Mouse (Mus musculus) liver (tissue): ENCODE data around the gene Spns2.
A peak's percentile ranks its signal among the peaks of the same experiment; 100 is the strongest.

Experiments used
- DNase-seq: peaks from one replicate; pipeline ENCODE4 v3.0.0-alpha.2; 2020; ENCODE audit warnings: mixed read lengths

Gene Spns2

DNA sequence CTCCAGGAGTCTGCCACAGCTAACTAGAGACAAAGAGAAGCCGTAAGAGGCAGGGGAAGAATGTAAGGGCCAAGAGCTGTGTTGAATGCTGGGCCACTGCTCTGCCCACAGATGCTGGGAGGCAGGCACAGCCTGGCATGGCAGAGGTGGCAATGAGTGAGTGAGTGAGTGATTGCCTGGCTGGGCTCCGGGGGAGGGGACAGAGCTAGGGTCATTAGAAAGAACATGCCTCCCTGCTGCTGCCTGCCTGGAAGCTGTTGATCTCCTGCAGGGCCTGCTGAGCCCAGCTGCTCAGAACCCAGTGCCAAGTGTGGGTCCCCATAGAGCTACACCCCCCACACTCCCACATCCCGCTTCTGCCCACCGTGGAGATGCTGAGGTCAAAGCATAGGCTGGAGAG, 7.7 kb upstream of the Spns2 start:
- DNase-seq = no peak

DNA sequence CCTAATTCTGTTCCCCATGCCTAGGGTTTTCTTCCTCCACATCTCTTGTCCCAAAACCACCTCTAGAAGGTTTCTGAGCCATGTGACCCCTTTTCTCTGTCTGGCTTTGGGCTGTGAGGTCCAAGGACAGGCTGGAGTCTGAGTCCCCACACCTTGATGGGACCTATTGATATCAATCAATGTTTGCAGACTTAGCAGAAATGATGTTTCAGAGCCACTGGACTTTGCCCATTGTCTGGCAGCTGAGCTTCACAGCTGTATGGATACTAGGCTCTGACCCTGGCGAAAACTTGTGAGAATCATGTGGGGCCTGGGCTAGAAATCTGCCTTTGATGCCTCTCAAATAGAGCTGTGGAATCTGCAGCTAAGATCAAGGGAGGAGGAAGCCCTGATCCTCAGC, 7.1 kb upstream of the Spns2 start:
- DNase-seq = no peak

DNA sequence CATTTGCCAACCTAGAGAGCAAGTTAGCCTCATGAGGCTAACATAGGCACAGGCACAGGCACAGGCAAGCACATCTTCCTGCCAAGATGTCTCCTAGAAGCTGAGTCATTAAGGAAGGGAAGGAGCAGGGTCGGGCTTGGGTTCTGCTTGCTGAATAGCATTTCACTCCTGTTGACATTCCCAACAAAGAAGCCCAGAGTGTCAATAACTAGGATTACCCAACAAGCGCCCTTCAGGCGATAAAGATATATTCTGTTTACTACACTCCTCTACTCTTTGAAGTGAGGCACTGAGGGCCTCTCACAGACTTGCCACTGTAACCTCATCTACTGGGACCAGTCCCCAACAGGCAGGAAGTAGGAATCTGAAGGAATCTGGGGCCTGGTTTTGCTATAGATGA, 6.4 kb upstream of the Spns2 start:
- DNase-seq = no peak

DNA sequence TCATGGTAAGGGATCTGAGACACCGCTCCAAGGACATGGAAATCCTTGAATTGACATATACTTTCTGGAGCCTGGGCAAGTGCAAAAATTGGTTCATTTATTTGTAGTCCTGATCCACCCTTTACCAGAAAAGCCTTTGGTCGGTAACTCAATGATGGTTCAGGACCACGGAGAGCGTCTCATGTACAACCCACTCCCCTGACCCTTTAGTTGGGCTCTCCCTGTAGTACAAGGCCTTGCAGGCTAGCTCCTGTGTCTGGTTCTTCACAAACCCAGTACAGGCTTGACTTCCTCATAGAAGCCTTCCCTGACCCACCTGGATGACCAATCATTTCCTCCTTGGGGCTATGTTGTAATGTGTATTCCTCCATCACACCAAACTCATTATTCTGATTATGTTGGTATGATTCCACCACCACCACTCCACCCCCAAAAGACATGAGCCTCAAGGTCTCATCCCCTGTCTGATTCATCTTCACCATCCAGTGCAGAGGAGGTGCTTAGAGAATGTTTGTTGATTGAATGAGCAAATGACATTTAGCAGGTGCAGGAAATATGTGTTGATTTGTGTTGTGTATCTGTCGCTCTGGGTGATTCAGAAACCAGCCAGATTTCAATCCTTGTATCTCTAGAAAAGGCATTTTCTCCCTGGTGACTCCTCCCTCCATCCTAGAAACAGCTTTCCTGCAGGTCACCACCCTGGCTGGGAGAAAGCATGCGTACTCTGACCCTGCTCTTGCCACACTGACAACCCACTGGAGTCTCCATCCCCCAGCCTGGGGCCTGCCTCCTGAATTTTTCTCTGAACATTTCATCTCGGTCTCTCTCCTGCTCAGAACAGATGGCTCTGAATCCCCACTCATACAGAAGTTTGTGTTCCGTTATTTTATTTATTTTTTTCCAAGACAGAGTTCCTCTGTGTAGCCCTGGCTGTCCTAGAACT, 4.6 kb upstream of the Spns2 start:
- DNase-seq = no peak

DNA sequence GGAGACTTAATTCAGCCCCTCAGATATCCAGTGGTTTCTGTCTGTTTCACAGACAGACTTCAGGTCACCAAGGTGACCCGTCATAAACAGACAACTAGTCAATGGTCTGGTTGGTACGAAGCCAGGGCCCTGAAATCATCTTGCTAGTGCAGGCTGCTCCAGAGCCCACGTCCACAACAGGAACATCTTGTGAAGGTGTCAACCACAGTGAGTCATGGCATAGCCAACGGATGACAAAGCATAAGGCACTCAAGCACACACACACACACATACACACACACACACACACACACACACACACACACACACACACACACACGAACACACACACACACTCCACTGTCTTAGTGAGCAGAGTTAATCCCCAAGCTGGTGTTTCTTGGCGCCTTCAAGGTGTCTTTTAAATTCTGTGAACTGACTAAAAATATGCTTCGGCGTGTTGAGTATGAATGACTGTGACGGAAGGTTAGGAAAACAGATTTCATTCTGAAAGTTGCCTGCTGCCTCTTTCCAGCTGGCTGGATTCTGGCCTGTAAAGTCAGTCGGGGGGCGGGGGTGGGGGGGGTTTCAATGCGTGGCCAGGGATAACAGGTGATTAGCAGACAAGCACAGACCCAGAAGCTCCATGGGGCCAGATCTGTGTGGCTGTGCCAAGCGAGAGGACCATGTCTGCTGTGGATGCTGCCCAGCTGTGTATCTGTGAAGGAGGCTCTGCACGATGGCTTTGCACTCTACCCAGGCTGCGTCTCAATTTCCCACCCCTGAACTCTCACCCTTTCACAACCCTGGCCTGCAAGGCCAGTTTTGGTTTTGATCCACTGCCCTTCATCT, 1.6 kb upstream of the Spns2 start:
- DNase-seq = no peak

DNA sequence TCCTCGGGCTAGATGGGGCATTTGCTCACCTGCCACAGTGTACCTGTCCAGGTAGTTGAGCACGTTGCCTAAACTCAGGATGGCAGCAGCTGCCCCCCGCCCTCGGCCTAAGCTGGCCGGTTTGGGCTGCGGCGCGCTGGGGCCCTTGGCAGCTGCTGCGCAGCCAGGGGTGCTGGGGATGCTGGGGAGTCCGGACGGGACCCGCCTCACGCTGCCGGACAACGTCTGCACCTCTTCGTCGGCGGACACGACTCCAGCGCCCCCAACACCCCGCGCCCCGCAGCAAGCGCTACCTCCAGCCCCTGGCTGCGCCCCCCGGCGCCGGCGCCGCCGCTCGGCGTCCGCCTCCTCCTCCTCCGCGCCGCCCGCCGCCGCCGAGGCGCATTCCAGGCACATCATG, 307 bp downstream of the Spns2 start:
- DNase-seq = no peak

DNA sequence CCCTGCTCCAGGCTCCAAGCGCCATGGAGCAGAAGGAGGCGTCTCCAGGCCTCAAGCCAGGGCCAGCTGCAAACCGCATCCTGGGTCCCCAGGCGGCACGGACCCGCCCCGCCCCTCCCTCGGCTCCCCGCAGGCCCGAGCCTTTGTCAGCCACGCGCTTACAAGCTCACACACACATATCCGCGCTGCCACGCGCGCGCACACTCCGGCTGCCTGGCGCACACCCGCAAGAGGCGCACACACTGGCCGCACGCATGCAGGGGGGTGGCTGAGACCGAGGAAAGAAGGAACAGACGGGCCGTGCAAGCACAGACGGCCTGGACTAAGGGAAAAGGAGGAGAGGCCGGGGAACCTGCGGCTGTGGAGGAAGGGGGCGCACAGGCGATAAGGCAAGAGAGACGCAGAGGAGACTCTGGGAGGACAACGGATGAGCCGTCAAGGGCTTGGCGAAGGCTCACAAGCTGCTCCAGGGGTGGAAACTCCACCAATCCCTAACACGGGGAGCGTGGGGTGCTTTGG, 892 bp downstream of the Spns2 start:
- peak; percentile 45 for DNase-seq

DNA sequence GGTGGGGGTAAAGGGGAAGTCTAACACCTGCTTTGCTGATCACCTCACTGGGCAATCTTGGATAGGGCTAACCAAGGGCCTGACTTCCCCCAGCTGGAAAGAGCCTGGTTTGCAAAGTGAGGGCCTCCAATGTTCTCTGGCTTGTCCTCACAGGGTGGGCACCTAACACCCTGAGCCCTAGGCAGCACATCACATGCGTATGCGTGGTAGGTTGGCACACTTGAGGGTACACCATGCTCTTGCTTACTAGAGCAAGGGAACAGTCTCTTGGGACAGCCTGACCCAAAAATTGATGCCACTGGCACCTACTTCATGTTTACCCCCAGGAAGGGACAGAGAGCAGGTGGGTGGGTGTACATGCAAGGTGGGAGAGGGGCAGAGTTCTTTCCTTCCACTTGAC, 2.0 kb downstream of the Spns2 start:
- DNase-seq = no peak

DNA sequence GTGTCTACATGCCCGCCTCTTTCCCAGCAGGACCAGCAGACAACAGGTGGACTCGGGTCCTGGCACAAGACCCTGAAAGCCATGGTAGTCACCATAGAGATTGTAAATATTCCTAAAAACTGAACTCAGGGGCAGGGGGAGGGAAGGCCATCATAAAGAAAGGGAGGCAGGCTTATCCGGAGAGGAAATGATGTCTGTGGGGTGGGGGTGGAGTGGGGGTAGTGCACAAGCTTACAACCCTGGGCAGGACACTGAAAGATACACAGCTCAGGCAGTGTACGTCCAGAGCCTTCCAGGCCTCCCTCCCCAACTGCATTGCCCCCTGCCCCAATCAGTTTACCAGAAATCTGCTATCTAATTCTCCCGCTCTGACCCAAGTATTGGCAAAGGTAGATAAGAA, 2.5 kb downstream of the Spns2 start:
- no peak for DNase-seq

DNA sequence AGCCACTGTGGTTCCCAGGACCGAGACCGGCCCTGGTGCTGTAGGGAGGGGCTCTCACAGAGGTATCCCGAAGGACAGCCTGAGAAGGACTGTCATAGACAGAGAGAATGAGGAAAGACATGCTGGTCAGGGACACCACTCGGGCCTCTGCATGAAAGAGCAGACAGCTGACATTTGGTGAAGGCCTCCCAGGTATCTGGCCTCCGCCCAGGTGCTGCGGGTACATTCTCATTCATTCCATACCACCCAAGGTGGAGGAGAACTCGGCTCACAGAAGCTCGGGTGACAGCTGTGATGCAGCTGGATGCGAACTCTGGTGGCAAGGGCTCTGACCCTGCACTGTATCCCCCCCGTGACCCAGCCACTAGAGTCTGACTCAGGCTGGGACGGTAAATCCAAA, 3.7 kb downstream of the Spns2 start:
- no peak for DNase-seq

DNA sequence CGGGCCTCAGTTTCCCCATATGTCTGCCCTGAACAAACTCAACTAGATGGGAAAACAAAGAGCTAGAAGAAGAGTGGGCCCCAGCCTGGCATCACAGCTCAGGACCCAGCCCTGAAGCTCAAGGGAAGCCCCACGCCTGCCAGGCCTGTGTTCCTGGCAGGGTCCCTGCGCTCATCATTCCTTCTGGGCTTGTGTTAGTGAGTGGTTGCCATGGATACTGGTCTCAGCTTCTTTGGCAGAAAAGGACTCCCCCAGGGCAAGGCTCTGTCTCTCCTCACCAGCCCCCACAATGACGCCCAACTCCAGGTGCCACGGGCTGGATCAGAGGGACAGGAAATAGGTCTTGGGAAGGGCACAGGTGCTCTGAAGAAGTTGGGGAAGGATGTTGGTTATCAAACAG, 4.5 kb downstream of the Spns2 start:
- no peak for DNase-seq

DNA sequence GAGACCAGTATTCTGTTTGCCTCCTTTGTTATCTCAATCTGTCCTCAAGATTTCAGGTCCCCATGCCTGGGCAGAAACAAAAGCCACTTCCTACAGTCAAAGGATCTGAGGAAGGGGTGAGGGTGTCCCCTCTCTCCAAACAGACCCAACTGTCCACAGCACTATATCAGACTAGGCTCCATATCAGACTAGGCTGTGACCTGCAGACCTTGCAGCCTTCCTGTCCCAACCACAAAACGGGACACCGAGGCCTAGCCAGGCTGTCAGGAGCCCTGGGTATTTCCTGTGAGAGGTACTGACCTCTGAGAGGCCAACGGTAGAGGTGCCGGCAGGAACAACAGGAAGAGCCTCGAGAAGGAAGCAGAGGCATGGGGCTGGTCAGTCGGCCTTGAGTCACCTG, 5.2 kb downstream of the Spns2 start:
- DNase-seq = peak; percentile 28

DNA sequence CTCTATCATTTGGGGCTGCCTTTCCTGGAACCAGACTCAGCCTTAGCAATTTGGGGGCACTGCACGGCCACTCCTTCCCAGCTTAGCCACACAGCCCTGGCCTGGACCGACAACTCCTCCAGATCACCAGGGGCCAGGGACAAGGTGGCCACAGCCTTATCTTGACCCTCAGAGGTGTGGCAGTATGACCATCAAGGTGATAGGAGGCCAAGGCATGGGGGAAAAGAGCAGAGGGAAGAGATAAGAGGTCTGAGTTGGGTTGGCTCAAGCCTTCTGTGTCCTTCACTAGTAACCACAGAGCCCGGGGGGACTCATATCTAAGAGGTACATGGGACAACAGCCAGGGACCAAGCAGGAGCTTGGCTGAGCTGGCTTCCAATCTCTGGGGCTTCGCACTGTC, 7.8 kb downstream of the Spns2 start:
- DNase-seq = peak; percentile 71

DNA sequence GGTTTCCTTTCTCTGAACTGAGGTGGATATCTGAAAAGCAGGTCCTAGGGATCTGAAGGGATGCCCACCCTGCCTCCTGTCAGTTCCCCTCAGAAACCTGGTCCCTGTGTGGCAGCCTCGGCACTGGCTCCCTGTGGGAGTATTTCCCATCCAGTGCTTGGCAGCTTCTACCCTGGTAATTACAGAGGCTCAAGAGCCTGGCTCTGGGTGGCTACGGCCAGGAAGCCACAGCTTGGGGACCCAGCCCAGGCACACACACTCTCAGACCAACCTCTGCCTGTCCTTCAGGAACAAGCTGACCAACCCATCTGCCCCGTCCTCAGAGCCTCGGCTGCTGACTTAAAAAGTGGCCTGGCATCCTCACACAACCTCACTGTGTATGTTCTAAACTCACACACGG, 8.4 kb downstream of the Spns2 start:
- DNase-seq = no peak

DNA sequence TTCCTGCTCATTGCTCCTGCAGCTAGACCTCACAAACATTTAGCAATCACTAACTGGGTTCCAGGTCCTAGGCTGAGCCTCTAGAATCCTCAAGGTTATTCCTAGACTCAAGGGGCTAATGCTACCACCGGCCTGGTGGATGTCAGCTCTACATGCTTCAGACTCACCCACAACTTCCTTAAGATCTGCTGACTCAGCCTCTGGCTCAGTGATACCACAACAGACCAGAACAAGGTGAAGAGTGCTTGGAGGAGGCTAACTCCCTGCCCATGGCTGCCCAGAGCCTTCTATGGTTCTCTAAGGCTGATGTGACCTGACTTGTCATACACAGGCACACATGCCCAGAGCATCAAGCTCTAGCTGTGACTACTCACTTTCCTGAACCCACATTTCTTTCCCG, 10.2 kb downstream of the Spns2 start:
- DNase-seq = no peak

DNA sequence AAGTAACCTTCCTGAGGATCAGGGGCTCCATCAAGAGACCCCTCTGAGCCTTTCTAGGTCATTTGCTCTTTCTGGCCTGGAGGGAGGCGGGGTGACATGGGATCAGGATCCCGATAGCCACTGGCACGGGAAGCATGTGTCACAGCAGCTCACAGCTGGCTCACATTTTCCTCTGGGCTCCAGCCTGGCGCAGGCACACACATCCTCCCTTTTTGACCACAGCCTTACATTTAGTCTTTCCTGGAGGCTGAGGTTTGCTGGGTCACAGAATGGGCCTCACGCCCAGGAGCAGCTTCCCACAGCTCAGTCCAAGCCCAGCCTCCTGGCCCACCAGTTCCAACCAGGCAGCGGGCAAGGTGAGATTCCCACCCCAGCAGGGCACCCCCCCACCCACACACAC, 11.5 kb downstream of the Spns2 start:
- DNase-seq = no peak

DNA sequence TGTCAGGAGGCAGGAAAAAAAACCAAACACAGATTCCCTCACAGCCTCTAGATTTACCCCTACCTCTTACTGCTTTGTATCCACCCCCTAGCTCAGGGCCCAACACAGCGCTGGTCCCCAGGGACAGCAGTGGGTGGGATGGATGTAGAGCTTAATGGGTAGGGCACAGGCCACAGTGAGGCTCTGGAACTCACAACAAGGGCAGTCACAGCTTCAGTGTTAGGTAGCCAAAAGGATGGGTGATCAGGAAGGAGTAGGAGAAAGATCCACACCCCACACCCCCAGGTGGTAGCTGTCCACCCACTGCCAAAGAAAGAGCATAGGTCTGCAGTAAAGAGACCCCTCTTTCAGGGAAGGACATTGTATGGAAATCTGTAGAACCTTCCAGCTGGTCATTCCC, 12.1 kb downstream of the Spns2 start:
- DNase-seq = no peak

DNA sequence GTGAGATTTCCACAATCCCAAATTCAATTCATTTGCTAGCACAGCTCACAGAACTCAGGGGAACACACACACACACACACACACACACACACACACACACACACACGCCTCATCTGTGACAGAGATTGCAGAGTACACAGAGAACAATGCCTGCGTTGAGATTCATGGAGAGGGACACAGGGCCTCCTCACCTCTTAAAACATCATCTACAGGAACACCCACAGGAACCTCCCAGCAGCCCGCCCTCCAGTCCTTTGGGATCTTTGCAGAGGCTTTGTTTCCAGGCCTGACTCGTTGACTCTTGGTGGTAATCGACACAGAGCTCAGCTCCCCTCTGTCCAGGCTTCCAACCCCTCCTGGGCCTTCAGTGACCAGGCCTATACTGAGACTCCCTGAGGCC, 12.5 kb downstream of the Spns2 start:
- DNase-seq = no peak

DNA sequence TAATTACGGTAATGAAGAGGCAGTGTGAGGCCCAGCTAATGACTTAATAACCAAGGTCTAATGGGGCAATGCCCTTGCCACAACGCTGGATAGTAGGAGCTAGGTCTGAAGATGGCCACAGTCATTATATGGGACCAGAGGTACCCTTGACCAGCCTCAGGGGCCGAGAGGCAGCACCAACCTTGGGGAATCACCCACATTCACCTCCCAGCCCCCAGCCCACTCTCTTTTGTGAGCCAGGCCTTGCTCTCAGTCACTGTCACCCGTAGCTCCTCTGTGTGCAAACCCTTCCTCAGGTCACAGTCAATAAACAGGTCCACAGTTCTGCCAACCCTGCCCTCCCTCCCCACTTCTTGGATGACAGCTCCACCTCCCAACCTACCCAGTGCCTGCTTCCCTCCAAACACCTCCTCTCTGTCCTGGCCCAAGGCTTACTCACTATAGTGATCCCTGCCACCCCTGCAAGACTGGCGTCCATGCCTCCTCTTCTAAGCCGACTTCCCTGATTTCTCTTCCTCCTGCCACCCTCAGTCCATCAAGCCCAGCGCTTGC, 13.6 kb downstream of the Spns2 start:
- DNase-seq = no peak

DNA sequence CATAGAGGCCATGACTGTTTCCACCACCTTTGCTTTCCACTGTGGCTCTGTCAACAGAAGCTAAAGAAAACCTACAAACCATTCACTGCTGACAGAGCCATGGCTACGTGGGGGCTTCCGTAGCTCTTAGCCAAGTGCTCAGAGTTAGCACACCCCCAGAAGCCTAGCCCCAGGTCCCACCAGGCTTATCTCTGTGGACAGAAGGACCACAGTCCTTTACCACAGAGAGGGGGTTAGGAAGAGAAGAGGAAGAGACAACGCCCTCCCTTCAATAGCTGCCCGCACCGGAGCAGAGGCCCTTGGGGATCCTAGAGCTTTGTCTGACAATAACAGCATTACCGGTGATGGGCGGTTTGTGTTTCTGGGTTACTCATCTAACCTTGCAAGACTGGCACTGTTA, 14.3 kb downstream of the Spns2 start:
- DNase-seq = peak; percentile 57

DNA sequence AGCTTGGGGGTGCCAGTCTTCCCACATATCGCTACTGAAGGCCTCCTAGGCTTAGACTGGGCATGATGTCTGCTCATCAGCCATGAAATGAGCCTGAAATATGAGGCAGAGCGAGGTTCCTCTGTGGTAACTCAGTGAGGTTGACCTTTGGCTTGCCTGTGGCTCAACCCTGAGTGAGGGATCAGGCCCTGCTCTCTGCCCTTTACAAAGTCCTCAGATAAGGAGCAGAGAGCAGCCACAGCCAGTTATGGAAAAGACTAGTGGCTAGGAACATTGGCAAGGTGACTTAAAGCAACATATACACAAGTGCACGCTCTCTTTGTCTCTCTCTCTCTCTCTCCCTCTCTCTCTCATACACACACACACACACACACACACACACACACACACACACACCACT, 14.8 kb downstream of the Spns2 start:
- peak; percentile 46 for DNase-seq

DNA sequence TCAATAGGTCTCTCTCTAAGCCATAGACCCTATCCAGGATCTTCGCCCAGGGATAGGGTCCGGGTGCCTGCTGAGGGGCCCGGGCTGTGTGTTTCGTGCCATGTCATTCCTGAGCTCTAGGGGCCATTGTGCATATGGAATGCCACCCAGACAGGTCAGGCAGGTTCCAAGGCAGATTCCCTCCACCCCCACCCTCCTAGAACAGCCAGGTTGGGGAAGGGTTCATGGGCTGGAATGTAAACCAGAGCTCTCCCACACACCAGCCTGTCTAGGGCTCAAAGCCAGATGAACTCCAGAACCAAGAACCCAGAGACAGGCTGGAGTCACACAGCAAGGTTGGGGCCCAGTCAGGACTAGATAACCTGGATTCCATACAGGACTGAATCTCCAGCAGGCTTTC, 16.2 kb downstream of the Spns2 start:
- no peak for DNase-seq

DNA sequence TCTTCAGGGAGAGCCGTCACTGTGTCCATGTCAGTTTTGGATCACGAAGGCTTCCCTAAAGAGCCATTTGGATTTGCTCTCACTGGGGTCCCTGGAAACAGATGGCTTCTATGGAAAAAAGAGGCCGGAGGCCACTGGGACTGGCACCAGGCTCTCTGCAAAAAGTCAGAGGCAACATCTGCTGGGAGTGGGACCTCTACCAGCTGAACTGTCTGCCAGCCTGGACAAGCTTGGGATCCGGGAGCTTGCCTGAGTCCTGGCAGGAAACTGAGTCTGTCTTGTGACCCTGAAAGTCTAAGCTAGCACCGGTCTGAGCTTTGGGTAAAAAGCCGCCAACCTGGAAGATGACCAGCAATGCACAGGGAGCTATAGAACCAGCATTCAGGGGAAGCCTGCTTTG, 18.3 kb downstream of the Spns2 start:
- no peak for DNase-seq

DNA sequence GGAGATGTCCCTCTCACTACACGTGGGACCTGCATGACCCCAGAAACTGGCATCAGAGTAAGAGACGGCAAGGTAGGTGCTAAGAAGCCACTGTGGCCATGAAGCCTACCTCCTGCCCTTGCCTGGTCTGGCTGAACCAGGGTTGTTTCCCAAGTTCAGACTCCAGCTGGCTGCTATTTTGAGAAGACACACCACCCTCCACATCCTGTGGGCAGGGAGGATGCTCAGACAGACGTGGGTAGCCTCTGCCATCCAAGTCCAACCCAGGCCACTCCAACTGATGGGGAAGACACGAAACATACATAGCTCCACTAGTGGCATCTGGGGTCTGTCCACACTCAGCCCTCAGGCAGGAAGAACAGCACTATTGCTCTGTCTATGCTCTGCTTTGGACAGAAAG, 19.7 kb downstream of the Spns2 start:
- DNase-seq = no peak
